Mouse (Mus musculus): ENCODE data around the gene Foxe1. TPM values are rescaled to one million over a fixed set of nuclear protein-coding genes. Genes with fewer than 3 reads are reported as not detected.

The Foxe1 gene
- polyA plus RNA-seq (2014; fragmentation: Nextera tagmentation; extraction: Ambion mirVana): not detected in 2 replicates

DNA sequence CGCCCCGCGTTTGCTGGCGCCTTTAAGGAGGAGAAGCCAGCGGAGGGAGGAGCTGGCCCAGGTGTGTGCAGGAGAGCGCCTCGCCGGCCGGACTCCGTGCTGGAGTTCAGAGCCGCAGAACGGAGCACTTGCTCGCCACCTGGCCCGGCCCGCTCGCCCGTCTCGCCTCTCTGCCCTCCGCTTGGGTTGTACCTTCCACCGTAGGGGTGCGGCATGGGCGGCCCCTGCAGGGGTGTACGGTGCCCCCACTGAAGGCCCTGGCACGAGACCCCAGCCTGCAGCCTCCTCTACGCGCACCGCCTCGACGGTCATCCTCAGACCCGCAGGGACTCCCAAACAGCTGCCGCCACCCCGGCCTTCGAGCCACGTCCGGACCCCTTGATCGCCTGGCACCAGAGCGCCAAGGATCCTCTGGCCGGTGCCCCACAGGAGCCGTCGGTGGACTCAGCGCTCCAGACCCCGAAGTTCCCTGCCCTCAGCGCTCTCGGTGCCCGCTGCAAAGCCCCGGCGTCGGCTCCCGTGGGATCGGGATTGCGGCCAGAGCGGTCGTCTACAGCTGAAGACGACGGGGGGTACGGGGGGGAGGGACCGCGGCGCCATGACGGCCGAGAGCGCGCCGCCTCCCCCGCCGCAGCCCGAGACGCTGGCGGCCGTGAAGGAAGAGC lies at the start of gene Foxe1:
Gene Foxe1, plus strand, starts transcription at position 14 of the 665 bp plus-strand sequence.
- Histone ChIP-seq H3K4me1 (replicated peaks; ENCODE audit: control insufficient read depth, insufficient read depth, low read length) (no peaks in the 10 kb centered on the region), H3K27ac (ENCODE audit: low read depth, low read length) (no peak within 1 kb of the TSS), H3K27me3 (replicated peaks; ENCODE audit: control insufficient read depth, insufficient read depth, low read length) (peaks cover 100% of the 10 kb centered on the region), H3K9me3 (ENCODE audit: control insufficient read depth, low read length) (no peaks in the 10 kb centered on the region), H3K4me2 (peak within 1 kb of the TSS; percentile 50), H3K9ac (ENCODE audit: low read depth, low read length) (no peak within 1 kb of the TSS), H3K4me3 (ENCODE audit: low read depth, low read length) (peak within 1 kb of the TSS; percentile 38), H3K36me3 (ENCODE audit: control insufficient read depth, insufficient read depth, low read length) (no peaks in the 10 kb centered on the region)
- WGBS: 3% methylated on average over 62 of the region's 70 CpGs
- no peak for ATAC-seq (replicated peaks; ENCODE audit: low FRiP score)
- DNase-seq (ENCODE audit: low spot score): no peak

DNA sequence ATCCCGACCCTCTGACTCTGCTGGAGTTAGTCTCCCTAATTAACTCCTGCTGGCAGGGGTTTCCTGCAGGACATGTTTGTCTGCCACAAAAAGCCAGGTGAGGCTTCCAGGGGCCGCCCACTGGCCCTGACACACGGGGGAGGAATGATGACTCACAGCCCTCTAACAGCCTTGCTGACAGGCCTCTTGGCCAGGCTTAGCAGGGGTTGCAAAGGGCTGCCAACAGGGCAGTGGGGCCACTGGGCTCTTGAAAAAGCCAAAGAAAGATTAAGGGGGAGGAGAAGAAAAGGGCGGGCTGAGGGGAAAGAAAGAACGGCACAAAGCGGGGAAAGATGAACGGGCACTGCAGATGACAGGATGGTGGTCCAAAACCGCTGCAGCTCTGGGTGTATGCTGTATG lies 39.3 kb upstream of the Foxe1 start:
- H3K4me1 ChIP-seq (replicated peaks; ENCODE audit: control insufficient read depth, insufficient read depth, low read length): no peaks in the 10 kb centered on the region
- peaks cover 41% of the 10 kb centered on the region for H3K27me3 ChIP-seq (replicated peaks; ENCODE audit: control insufficient read depth, insufficient read depth, low read length)
- no peaks in the 10 kb centered on the region for H3K9me3 ChIP-seq (ENCODE audit: control insufficient read depth, low read length)
- no peak overlapping the region for H3K27ac ChIP-seq (ENCODE audit: low read depth, low read length)
- H3K4me2 ChIP-seq: peak overlapping the region; percentile 76
- peak overlapping the region; percentile 75; the same call in 1 of the 2 replicates for H3K4me3 ChIP-seq (ENCODE audit: low read depth, low read length)
- WGBS: 9% methylated on average over 8 of the region's 8 CpGs
- H3K36me3 ChIP-seq (ENCODE audit: control insufficient read depth, insufficient read depth, low read length): no peaks in the 10 kb centered on the region
- ATAC-seq (replicated peaks; ENCODE audit: low FRiP score): no peak
- no peak overlapping the region for H3K9ac ChIP-seq (ENCODE audit: low read depth, low read length)
- no peak for DNase-seq (ENCODE audit: low spot score)

DNA sequence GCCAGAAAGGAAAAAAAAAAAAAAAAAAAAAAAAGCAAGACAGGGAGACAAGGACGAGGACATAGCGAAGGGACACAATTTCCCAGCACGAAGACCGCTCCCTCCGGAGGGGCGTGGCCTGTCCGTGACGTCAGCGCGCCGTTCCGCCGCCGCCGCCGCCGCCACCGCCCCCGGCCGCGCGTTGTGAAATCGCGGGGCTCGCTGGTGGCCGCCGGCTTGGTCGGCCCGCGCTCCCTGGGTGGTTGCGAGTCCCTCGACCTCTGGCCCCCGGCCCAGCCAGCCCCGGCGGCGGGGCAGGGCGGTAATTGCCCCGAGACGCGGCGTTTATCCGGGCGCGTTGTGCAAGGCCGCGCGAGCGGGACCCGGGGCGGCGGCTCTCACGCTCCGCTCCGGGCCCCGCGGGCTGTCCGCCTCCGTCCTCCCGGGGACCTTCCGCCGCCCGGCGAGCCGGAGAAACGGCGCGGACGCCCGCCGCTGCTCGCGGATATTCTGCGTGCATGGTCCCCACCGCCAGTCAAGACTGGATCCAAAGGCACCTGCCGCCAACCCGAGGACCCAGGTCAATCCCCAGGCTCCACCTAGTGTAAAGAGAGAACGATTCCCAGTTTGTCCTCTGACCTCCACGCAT lies 38.5 kb upstream of the Foxe1 start:
- peak overlapping the region; percentile 76 for H3K4me2 ChIP-seq
- H3K36me3 ChIP-seq (ENCODE audit: control insufficient read depth, insufficient read depth, low read length): no peaks in the 10 kb centered on the region
- H3K27me3 ChIP-seq (replicated peaks; ENCODE audit: control insufficient read depth, insufficient read depth, low read length): peaks cover 41% of the 10 kb centered on the region
- H3K27ac ChIP-seq (ENCODE audit: low read depth, low read length): no peak overlapping the region
- peak overlapping the region; percentile 75 for H3K4me3 ChIP-seq (ENCODE audit: low read depth, low read length)
- peak overlapping the region; percentile 67 for H3K9ac ChIP-seq (ENCODE audit: low read depth, low read length)
- ATAC-seq (replicated peaks; ENCODE audit: low FRiP score) (peak; percentile 83), DNase-seq (ENCODE audit: low spot score) (peak; percentile 80)
- no peaks in the 10 kb centered on the region for H3K4me1 ChIP-seq (replicated peaks; ENCODE audit: control insufficient read depth, insufficient read depth, low read length)
- no peaks in the 10 kb centered on the region for H3K9me3 ChIP-seq (ENCODE audit: control insufficient read depth, low read length)
- WGBS: under 1% methylated on average over 75 of the region's 78 CpGs

DNA sequence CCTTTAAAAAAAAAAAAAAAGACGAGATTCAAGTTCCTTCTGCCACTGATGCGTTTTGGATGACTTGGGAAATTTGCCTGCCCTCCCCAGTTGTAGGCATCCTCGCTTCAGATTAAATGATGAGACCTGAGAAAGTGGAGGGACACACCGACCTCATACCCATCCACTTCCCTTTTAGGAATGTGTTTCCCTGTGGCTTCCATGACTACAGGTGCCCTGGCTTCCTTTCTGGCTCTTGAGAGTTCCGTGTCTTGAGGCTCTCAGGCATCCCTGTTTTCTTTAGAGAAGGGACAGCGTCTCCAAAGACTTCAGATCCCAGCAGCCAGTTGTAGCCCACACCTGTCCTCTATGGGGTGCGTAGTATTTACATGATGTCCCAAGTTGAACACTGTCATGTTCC lies 38.0 kb upstream of the Foxe1 start:
- no peak overlapping the region for H3K27ac ChIP-seq (ENCODE audit: low read depth, low read length)
- H3K36me3 ChIP-seq (ENCODE audit: control insufficient read depth, insufficient read depth, low read length): no peaks in the 10 kb centered on the region
- H3K27me3 ChIP-seq (replicated peaks; ENCODE audit: control insufficient read depth, insufficient read depth, low read length): peaks cover 41% of the 10 kb centered on the region
- DNase-seq (ENCODE audit: low spot score) (no peak), ATAC-seq (replicated peaks; ENCODE audit: low FRiP score) (no peak)
- H3K4me2 ChIP-seq: peak overlapping the region; percentile 76
- WGBS: 22% methylated on average over 7 of the region's 7 CpGs
- peak overlapping the region; percentile 67; the same call in 1 of the 2 replicates for H3K9ac ChIP-seq (ENCODE audit: low read depth, low read length)
- H3K4me1 ChIP-seq (replicated peaks; ENCODE audit: control insufficient read depth, insufficient read depth, low read length): no peaks in the 10 kb centered on the region
- H3K9me3 ChIP-seq (ENCODE audit: control insufficient read depth, low read length): no peaks in the 10 kb centered on the region
- peak overlapping the region; percentile 75 for H3K4me3 ChIP-seq (ENCODE audit: low read depth, low read length)

DNA sequence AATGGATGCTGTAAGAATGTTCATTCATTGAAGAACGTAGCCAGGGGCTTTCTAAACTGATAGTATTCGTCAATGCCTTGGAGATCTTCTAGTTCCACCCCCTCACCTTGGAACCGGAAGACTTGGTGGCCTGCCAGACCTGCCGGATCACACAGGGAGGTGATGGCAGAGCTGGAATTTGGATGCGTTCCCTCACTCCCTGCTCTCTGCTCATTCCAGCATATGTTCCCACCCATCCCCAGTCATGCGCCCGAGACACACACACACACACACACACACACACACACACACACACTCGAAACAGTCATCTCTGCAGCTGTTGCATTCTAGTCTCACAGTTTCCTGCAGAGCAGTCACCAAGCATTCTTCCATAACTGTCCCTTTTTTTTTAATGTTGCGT lies 36.1 kb upstream of the Foxe1 start:
- Histone ChIP-seq H3K9me3 (ENCODE audit: control insufficient read depth, low read length) (no peaks in the 10 kb centered on the region), H3K4me1 (replicated peaks; ENCODE audit: control insufficient read depth, insufficient read depth, low read length) (no peaks in the 10 kb centered on the region), H3K27me3 (replicated peaks; ENCODE audit: control insufficient read depth, insufficient read depth, low read length) (peaks cover 34% of the 10 kb centered on the region), H3K36me3 (ENCODE audit: control insufficient read depth, insufficient read depth, low read length) (no peaks in the 10 kb centered on the region), H3K4me3 (ENCODE audit: low read depth, low read length) (no peak overlapping the region), H3K9ac (ENCODE audit: low read depth, low read length) (no peak overlapping the region), H3K4me2 (no peak overlapping the region), H3K27ac (ENCODE audit: low read depth, low read length) (no peak overlapping the region)
- DNase-seq (ENCODE audit: low spot score) (no peak), ATAC-seq (replicated peaks; ENCODE audit: low FRiP score) (no peak)
- WGBS: 62% methylated on average over 9 of the region's 9 CpGs

DNA sequence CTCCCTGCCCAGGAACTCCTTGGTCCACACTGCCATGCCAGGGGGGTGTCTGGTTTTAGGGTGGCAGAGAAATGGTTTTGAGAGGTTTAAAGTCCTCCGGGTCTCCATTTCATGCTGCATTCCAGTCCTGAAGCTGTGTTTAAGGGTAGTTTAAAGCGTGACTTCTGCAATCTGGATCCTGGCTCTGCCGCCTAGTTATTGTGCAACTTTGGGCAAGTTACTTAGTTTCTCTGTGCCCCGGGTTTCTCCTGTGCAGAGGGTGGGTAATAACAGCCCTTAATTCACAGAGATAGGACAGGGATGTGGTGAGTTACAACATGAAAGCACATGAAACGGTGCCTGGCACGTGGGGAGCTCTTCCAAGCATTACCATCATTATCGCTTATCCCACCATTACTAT lies 35.5 kb upstream of the Foxe1 start:
- Histone ChIP-seq H3K9ac (ENCODE audit: low read depth, low read length) (no peak overlapping the region), H3K36me3 (ENCODE audit: control insufficient read depth, insufficient read depth, low read length) (no peaks in the 10 kb centered on the region), H3K4me2 (no peak overlapping the region), H3K27ac (ENCODE audit: low read depth, low read length) (no peak overlapping the region), H3K27me3 (replicated peaks; ENCODE audit: control insufficient read depth, insufficient read depth, low read length) (peaks cover 34% of the 10 kb centered on the region), H3K4me3 (ENCODE audit: low read depth, low read length) (no peak overlapping the region), H3K4me1 (replicated peaks; ENCODE audit: control insufficient read depth, insufficient read depth, low read length) (no peaks in the 10 kb centered on the region), H3K9me3 (ENCODE audit: control insufficient read depth, low read length) (no peaks in the 10 kb centered on the region)
- 75% methylated on average over 7 of the region's 7 CpGs for WGBS
- no peak for ATAC-seq (replicated peaks; ENCODE audit: low FRiP score)
- no peak for DNase-seq (ENCODE audit: low spot score)

DNA sequence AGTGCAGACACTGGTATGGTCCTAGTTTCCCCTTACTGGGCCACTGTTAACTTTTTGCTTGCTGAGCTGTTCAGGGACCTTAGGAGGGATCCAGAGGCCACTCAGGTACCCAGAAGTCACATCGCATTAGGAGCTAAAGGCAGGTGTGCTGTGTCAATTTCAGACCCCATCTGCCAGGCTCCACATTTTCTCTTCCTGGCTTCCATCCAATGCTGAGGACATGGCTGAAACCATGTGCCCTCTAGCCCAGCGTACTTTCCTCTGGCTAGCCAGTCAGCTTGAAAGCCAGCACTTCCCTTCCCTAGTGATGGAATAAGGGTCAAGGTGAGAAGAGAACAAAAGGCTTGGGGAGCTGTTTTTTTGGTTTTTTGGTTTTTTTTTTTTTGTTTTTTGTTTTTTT lies 31.8 kb upstream of the Foxe1 start:
- 66% methylated on average over 2 of the region's 2 CpGs for WGBS
- H3K27me3 ChIP-seq (replicated peaks; ENCODE audit: control insufficient read depth, insufficient read depth, low read length): peaks cover 15% of the 10 kb centered on the region; the same call in 1 of the 2 replicates

DNA sequence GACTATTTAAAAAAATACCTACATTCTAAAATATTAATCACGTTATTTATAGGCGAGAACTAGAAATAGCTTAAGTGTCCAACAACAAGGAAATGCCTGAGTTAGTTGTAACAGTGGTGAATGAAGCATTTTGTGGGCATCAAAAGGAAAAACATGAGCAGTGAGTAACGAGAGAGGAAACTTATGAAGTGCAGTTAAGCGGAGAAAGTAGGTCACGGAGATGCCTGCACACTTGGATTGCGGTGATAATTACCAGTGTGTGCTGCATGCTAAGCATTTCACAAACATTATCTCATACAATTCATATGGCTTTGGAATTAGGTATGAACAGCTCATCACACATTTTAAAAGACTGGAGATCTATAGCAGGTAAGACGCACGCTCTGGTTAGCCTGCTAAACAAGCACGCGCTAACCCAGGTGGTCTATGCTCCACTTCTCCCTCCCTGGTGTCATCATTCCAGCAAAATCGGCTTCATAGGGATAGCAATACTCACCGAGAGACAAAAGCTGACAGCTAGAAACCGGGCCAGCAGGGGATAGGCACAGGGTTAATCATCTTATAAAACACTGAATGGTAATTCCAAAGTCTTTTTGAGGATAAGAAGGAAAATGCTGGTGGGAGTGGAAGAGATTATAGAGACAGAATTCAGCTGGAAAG lies 21.5 kb upstream of the Foxe1 start:
- DNase-seq (ENCODE audit: low spot score) (no peak), ATAC-seq (replicated peaks; ENCODE audit: low FRiP score) (no peak)
- WGBS: 79% methylated on average over 13 of the region's 13 CpGs

More for the DNA sequence above, 31.8 kb upstream of the Foxe1 start:
- ATAC-seq (replicated peaks; ENCODE audit: low FRiP score) (no peak), DNase-seq (ENCODE audit: low spot score) (no peak)
- Histone ChIP-seq H3K9me3 (ENCODE audit: control insufficient read depth, low read length) (no peaks in the 10 kb centered on the region), H3K27ac (ENCODE audit: low read depth, low read length) (no peak overlapping the region), H3K4me3 (ENCODE audit: low read depth, low read length) (no peak overlapping the region), H3K4me1 (replicated peaks; ENCODE audit: control insufficient read depth, insufficient read depth, low read length) (no peaks in the 10 kb centered on the region), H3K4me2 (no peak overlapping the region), H3K9ac (ENCODE audit: low read depth, low read length) (no peak overlapping the region), H3K36me3 (ENCODE audit: control insufficient read depth, insufficient read depth, low read length) (no peaks in the 10 kb centered on the region)

More for the DNA sequence above, 21.5 kb upstream of the Foxe1 start:
- Histone ChIP-seq H3K4me2 (no peak overlapping the region), H3K36me3 (ENCODE audit: control insufficient read depth, insufficient read depth, low read length) (no peaks in the 10 kb centered on the region), H3K27ac (ENCODE audit: low read depth, low read length) (no peak overlapping the region), H3K9me3 (ENCODE audit: control insufficient read depth, low read length) (no peaks in the 10 kb centered on the region), H3K4me3 (ENCODE audit: low read depth, low read length) (no peak overlapping the region), H3K27me3 (replicated peaks; ENCODE audit: control insufficient read depth, insufficient read depth, low read length) (peaks cover 3% of the 10 kb centered on the region; the same call in 1 of the 2 replicates), H3K4me1 (replicated peaks; ENCODE audit: control insufficient read depth, insufficient read depth, low read length) (no peaks in the 10 kb centered on the region), H3K9ac (ENCODE audit: low read depth, low read length) (no peak overlapping the region)
